Mouse (Mus musculus) cerebellum, adult 9-10 months (tissue): Measurements from ENCODE around the gene Bco2.
A peak's percentile ranks its signal among the peaks of the same experiment; 100 is the strongest.

Experiments
- DNase-seq: peaks from one replicate; pipeline ENCODE4 v3.0.0; 2022

Gene Bco2

DNA sequence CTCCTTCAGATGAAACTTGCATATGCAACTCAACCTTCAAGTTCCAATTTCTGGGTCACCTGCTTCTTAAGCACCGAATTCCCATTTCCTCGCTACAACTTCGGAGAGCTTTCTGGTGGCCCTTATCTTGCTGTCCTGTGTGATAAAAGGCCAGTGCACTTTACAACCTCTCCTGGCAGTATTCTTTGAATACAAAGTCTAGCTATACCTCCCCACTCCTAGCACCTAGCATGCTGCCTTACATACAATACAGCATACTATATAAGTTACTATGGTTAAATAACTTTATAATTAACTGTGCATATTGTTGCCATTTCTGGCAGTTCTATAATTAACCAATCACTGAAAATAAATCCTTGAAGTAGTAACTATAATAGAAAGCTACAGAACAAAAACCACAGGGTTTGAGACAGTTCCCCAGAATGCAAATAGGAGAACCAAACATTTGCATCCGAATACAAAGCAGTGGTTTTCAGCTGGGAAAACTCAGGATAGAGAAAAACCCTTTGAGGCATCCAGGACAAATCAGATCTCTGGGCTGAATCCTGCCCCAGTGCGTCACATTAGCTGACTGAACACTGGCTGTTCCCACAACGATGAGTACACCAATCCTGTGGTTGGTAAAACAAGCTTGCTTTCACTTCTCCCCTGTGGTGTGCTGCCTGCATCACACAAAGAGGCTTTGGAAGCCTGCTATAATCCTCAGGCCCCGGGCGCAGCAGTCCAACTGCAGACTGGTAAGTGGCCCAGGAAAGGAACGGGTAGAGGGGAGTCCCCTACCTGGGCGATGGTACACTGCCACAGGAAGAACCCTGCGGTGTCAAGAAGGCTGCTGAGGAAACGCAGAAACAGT lies 514 bp downstream of the Bco2 start, which contains the start of gene Il18:
Gene Il18, plus strand, starts transcription at position 587 of the 853 bp plus-strand sequence.
- DNase-seq: peak; percentile 32

DNA sequence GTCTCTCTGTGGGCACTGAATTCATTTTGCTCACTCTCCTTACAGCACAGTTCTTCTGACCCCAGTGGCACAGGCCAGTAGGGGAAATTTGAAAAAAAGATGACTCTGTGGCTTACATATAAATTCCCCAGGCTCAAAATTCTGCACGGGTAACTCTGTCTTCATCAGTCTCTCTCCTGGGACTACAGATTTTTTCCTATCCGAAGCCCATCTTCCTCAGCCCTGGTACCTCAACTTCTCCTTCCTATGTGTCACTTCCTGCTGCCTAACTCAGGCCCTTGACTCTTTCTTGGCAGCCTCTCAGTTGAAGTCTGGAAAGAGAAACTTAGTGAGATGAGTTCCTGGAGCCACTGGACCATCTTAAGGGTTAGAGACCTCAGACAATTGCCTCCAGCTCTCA lies 1.4 kb downstream of the Bco2 start:
- DNase-seq: no peak

DNA sequence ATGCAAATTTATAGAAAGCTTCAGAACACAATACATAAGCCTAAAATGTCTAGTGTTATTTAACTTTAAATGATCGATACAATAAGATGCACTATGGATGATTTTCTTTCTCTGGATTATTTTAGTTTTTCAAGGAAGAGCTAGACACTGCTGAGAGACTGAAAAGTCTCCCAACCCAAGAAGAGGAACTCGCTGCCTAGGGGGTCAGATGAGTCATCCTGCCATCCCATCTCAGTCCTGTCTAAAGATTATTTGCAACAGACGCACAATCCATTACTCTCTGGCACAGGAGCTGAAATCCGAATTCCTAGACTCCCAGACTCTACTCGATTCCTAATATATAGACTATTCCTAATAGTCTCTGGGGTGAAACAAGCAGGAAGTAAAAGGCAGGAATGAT lies 2.8 kb downstream of the Bco2 start:
- no peak for DNase-seq

DNA sequence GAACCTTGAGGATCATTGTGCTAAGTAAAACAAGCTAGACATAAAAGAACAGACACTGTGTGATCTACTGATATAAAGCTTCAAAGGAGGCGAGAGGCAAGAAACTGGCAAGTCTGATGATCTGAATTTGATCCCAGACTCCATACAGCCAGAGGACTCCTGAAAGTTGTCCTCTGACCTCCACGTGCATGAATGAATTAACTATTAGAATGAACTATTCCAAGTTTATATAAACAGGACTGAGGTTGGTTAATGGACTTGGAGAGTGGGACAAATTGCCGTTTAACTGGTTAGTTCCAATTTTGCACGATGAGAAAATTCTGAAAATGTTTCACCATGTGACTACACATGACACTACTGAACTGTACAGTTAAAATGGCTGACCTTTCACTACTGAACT lies 6.0 kb downstream of the Bco2 start:
- no peak for DNase-seq

DNA sequence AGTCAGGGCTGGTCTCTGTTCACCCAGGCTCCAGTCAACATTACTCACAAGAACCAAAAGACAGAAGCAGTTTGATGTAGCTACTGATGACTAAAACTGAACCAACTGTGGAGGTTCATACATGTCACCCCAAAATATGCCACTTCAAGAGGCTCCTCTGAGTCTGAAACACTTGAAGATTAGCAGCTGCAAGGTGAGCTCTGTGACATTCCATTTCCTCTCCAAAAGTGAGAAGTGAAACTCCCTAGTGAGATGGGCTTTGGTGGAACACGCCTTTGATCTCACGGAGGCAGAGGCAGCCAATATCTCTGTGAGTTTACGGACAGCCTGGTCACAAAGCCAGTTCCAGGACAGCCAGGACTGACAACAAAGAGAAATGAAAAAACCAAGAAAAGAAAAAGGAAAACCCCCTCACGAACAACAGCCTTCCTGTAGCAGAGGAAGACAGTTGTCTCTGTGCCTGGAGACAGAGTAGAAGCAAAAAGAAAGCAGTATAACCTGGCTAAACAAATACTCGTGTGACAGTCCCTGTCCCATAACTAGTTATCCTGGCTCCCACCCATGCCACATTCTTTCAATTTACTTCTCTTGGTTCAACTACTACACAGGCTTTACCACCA lies 7.0 kb downstream of the Bco2 start:
- no peak for DNase-seq

DNA sequence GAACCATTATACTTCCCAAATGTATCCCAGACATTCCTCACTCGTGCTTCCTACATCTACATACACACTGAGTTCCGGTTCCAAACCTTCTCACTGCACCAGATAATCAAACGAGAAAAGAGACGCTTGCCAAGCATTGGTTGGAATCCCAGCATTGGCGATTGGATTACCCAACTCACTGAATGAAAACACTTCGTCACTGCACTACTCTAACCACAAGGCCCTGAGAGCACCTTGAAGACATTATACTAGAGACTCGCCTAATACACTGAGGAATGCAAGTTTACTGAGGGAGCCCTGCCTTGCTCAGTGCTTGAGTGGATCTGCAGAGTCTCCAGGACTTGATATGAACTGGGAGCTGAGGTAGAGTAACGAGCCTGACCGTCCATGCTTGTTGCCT lies 12.6 kb downstream of the Bco2 start:
- no peak for DNase-seq

DNA sequence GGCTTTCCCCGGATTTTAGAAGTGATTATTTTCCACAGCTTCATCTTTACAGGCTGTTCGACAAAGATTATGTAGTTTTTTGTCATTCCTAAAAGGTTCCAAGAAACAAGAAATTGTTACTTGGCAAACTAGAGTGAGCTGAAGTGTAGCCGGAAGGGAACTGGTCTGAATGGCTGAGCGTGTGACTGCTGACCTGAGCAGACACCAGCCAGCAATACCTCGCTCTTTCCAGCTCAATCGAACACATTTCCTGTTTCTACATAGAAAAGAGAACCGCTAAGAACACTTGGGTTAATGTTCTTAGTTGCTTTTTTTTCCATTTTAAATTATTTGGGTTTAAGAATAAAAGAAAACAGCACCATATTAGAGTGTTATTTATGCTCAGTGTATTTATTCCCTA lies 14.8 kb downstream of the Bco2 start:
- no peak for DNase-seq

DNA sequence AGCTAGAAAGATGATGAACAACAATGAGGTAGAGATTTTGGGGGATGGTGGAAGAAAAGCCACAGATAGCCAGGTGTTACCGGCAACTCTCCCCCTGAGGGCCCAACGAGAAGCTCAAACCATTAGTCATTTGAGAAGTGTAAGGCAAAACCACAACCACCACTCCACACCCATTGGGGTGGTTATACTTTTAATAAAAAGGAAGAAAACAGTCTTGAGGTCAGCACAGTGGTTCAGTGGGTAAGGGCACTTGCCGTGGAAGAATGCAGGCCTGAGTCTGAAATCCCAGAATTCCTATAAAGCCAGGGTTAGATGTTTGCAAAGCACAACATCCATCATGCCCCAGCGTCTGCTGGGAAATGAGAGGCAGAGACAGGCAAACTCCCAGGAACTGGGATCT lies 17.7 kb downstream of the Bco2 start:
- no peak for DNase-seq

DNA sequence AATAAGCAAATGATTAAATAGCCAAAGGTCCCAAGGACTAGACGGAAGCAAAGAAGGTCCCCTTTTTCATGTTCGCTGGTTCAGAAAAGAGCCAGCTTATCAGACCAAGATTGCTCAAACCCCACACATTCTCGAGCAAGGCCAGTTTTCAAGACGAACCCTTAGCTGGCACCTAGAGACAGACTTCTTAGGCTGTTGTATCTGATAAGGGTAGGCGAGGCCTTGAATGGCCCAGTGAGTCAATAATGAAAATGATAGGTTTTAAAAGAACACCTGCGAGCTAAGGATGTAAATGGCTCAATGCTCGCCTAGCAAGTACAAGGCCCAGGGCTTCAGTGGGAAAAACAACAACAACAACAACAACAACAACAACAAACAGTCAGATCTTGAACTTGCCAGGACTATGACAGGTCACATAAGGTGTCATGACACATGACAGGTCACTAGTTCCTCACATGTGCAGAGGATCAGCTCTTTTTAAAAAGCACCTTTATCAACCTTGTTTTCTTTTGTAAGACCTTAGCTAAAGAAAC lies 18.3 kb downstream of the Bco2 start:
- DNase-seq: no peak

DNA sequence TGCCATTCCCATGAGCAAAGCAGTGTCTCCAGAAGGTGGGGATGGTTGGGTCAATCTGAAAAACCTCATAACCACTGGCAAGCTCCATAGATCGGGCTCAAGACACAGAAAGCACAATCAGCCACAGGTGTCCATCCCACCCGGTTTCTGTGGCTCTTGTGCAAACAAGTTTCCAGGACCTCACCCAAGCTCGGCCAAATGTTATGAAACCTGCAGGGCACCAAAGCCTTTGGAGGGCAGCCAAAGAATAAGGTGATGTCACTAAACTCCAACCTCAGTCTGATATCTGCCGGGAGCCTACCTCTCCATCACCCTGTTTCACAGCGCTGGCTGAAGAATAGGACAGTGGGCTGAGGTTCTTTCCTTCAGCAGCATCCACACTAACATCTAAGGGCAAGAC lies 19.1 kb downstream of the Bco2 start:
- no peak for DNase-seq

DNA sequence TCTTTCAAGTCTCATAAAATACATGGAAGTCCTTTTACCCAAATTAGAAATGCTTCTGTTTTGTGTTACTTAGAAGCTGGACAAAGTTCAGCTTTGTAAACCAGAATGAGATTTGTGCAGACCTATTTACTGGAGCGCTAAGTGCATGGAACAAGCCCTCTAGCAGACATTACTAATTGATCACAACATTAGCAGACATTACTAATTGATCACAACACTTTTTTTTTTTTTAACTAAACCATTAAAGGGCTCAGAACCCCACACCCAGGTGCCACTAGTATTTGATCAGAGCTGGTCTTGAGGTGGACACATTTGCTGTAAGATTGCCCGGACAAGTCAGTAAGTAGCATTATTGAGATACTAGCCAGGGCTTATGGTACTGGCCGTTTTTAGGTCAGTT lies 21.2 kb downstream of the Bco2 start:
- no peak for DNase-seq

DNA sequence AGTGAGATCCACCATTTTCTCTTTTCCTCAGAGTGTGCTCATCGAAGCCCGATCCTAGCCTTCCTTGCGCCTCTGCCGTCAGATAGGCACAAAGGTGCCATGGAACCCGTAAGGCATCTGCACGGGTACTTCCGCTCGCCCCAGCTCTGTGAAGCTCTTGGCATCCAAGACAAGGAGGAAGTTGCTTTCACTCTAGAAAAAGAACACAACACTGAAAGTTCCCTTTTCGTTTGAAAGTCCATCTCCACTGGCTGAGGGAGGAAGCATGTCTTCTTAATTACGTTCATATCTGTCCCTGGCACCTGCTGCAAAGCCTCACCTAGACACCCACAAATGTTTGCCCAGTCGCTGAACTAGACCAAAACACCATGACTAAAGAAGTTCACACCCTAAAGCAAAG lies 21.7 kb downstream of the Bco2 start:
- no peak for DNase-seq

DNA sequence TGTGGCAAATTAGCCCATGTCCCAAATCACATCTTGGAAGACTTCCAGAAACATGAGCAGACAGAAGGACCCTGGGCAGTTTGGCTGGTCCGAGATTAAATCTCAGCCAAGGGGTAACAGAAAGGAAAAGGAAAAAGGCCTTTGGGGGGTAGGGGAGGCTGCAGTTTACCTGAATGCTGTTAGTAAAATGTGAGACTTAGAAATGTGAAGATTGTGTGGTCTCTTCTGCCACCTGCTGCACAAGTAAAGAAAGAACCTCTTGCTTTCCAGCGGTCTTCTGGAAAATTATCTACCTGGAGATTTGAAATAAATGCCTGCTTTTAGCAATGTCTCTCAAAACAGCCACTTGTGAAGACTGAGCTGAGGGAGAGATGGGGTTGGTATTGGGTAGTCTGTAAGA lies 24.1 kb downstream of the Bco2 start:
- DNase-seq: no peak

DNA sequence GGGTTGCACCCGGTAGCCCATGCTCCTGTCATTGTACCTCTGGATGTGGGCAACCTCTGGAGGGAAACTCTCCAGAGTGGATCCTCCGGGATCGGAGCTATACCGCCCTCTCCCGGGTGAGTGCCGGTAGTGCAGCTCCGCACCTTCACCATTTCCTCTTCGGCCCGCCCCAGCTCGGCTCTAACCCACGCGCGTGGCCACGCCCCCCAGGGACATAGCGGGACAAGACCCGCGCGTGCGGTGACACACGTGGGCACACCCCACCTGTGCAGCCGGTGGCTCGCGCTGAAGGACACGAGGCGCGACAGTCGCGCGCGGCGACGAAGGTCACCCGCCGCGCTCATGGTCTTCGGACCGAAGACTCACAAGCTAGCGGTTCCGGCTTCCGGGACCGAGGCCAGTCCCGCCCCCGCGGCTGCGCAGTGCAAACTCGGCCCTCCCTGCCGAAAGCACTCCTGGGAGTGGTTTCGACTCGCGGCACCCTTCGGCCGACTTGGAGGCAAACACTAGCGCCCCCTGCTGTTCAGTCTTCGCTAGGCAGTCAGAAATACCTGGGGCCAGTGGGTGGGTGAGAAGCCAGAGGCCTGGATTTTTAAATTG lies 26.6 kb downstream of the Bco2 start, which contains the start of gene Pts:
Gene Pts, minus strand, starts transcription at position 432 of the 600 bp plus-strand sequence.
- peak; percentile 96 for DNase-seq

DNA sequence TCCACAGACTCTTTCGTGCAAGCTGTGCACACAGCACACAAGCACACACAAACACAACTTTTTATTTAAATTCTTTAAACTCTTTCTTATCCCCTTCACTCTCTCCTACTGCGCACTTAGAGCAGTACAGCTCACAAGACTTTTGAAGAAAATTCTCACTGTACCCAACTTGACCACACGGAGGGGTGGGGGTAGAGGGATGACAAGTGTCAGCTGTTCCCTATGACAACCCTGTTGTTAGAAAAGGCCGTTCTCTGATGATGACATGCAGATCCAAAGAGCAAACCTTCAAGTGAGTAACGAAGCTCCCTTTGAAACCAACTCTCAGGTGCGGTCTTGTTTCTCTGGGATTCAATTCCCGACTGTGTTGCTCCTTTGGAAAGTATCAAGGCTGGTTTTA lies 27.1 kb downstream of the Bco2 start:
- no peak for DNase-seq

DNA sequence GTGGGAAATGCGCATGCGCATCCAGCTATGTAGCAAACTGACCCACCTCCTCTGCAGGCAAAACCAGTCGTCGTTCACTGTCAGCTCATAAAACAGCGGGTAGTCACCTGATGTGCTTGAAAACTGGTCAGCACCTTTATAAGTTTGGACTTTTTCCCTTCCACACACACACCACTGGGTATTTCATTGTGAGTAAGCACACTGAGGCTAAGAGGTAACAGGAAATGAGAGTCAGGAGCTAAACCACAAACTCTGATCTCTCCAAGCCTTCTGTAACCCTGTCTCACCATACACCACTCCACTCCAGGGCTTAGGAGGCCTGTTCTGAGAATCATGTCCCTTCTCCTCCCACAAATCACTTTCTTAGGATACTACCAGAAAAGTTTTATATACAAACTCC lies 29.4 kb downstream of the Bco2 start:
- DNase-seq: no peak

DNA sequence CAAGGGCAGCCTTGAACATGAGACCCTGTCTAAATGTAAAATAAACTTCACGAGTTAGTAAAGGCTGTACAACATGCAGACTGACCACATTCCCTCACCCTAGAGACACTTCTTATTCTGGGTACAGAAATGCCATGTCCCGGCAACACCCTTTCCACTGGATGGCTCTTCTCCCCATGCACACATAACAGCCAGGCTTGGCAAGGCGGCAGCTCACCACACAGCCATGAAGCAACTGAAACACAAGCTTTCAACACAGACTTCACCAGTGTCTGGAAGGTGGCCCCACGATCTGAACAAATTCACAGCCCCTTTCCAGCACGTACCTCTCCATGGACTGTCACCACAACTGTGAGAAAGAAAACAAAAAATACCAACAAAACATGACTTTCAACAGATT lies 30.0 kb downstream of the Bco2 start:
- DNase-seq: no peak

DNA sequence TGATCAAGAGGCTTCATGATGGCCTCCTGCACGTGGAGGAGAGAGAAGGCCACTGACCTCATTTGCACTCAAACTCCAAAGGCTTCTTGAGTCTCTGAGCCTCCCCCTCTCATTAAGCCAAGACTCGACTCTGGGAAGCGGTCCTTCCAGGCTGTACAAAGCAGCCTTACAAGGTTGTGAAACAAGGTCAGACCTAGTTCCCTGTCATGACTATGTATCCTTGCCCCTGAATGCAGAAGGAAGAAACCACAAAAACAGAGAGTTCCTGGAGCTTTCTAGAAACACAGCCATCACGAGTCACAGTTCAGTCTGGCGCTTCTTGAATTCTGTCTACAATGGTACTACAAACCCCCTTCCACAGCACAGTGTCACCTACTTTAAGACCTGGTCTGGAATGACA lies 32.4 kb downstream of the Bco2 start:
- DNase-seq: no peak

DNA sequence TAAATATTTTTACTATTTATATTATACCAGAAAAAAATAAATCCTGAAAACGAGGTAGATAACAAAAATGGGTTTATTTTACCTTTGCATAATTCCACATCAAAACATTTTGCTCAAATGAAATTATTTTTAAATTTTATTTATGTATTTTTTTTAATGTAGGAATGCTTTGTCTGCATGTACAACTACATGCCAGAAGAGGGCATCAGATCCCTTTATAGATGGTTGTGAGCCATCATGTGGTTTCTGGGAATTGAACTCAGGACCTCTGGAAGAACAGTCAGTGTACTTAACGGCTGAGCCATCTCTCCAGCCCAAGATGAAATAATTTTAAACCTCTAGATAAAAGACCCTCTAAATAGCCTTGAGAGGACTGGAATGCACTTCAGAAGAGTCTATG lies 33.4 kb downstream of the Bco2 start:
- DNase-seq: no peak

DNA sequence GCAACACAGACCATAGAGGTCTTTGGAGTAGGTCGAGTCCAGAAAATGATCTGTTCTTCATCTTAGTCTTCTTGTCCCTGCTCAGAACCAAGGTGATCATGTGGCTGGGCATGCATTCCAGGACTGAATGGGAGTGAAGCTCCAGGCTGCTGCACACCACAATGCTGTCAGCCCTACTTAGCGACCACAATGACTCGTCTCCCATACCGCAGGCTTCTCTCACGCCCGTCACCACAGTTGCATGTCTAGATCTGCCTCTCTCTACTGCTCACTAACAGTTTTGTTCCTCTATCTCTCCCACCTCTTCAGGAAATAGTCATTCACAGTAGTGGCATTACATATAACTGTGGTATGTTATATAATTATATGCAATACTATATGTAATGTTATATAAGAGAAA lies 34.2 kb downstream of the Bco2 start:
- DNase-seq: no peak

DNA sequence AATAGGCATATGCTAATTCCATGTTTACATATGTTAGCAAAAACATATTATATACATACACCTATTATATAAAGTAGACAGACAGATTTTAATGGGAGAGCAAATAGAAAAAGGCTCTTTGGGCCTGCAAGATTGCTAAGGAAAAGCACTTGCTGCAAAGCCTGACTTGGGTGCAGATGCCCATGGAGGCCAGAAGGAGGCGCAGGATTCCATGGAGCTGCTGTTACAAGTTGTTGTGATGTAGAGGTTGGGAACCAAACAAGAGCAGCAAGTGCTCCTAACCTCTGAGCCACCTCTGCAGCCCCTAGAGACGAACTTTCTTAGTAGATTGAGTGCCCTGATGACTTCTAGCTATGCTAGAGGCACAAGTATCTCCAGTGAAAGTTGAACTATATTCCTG lies 36.2 kb downstream of the Bco2 start:
- DNase-seq: no peak

DNA sequence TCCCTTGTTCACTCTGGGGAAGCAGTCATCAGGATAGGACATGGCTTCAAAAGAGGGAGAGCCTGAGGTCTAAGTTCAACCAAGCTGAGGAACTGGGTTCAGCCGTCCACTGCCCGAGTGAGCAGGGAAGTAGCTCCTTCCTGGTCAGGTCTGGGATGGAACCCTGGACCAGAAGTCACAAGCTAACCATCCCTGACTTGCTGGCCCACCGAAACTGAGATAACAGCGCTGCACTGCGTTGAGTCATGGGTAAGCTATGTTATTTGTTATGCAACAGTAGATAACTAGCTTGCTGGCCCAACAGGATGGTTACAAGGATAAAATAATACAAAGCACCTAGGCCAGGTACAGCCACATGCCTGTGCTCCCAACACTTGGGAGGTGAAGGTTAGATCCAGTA lies 39.5 kb downstream of the Bco2 start:
- no peak for DNase-seq

DNA sequence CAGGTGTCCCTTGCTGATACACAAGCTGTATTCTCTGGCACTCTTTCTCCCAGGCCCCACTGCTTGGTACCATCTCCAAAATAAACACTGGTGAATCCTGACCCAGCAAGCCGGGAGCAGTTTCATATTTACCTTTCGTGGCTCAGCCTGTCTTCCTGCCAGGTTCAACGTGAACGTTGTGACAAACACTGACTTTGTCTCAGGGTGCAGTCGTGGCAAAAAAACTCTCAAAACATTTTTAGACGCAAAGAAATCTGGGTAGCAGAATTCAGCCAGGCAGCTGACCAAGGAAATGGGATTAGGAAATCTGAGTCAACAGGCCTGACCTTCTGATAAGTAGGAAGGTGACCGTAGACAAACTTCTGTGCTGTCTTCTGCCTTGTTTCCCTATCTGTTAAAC lies 47.4 kb downstream of the Bco2 start:
- no peak for DNase-seq

DNA sequence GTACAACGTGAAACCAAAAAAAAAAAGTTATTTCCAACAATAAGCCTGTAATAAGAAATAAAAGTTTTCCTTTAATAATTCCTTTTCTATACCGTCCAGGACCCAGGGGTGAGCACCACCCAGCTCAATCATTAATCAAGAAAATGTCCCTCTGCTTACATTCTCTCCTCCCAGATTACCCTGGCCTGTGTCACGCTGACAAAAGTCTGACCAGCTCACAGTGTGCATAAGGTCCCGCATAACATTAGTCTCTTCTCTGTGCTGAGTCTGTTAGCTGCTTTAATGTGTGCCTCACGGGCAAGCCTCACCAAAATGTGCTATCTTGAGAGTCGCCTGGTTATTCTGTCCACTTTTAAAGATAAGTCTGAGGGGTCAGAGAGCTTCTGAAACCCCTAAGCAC lies 49.6 kb downstream of the Bco2 start:
- no peak for DNase-seq
